In genomic region chr3:126622509-126622908, GRCm38 (mm10) we compare ENCODE assay signal across 23 mouse cellular contexts.
"Had no signal": no experiment of that assay in that cellular context is flagged by ENCODE, and none has a peak within 500 bp of the region (broad histone marks: within the 10 kb centered on the region; RNA-seq: fewer than 3 reads in every experiment).

No protein-coding gene starts in this region.

- H3K4me2 ChIP-seq: forebrain, embryonic 15.5 days; heart, embryonic 12.5 days; hindbrain, embryonic 13.5 days; hindbrain, embryonic 15.5 days; kidney, embryonic 15.5 days; limb, embryonic 12.5 days had no signal

- H3K4me1 ChIP-seq: forebrain, embryonic 15.5 days; hindbrain, embryonic 13.5 days; hindbrain, embryonic 15.5 days; kidney, embryonic 15.5 days; limb, embryonic 10.5 days; limb, embryonic 12.5 days had no signal

- H3K9ac ChIP-seq: forebrain, embryonic 15.5 days; forebrain, postnatal 0 days; heart, embryonic 12.5 days; hindbrain, embryonic 13.5 days; hindbrain, embryonic 15.5 days; kidney, embryonic 15.5 days; limb, embryonic 12.5 days had no signal

- ATAC-seq: forebrain, embryonic 15.5 days; forebrain, postnatal 0 days; hindbrain, postnatal 0 days; intestine, embryonic 16.5 days had no signal

- H3K36me3 ChIP-seq: forebrain, embryonic 15.5 days; hindbrain, embryonic 13.5 days; hindbrain, embryonic 15.5 days; kidney, embryonic 15.5 days; limb, embryonic 10.5 days; limb, embryonic 12.5 days had no signal

- H3K27me3 ChIP-seq: forebrain, embryonic 15.5 days; heart, embryonic 12.5 days; hindbrain, embryonic 13.5 days; hindbrain, embryonic 15.5 days; kidney, embryonic 15.5 days; limb, embryonic 12.5 days had no signal

- H3K9me3 ChIP-seq: forebrain, embryonic 15.5 days; heart, embryonic 10.5 days; heart, embryonic 12.5 days; hindbrain, embryonic 13.5 days; hindbrain, embryonic 15.5 days; limb, embryonic 10.5 days had no signal

- DNase-seq: forebrain, postnatal 0 days; gastrocnemius, postnatal 14 days; gastrocnemius, postnatal 36 days; heart, adult 18-20 months; heart, postnatal 10 days; heart, postnatal 36 days; kidney, adult 11 months; kidney, adult 2 months; kidney, adult 9 months; kidney, postnatal 14 days; kidney, postnatal 36 days had no signal

- H3K4me3 ChIP-seq: forebrain, embryonic 15.5 days; heart, embryonic 10.5 days; heart, embryonic 12.5 days; hindbrain, embryonic 13.5 days; hindbrain, embryonic 15.5 days; kidney, embryonic 15.5 days; left cerebral cortex, adult 2 months; limb, embryonic 10.5 days; limb, embryonic 12.5 days had no signal

- H3K27ac ChIP-seq: forebrain, embryonic 15.5 days; heart, embryonic 10.5 days; hindbrain, embryonic 13.5 days; hindbrain, embryonic 15.5 days; hindbrain, postnatal 0 days; kidney, embryonic 15.5 days; kidney, postnatal 0 days; left cerebral cortex, adult 2 months; limb, embryonic 10.5 days; limb, embryonic 12.5 days had no signal
